Mouse (Mus musculus) forebrain, embryonic 16.5 days (tissue): ENCODE data around the gene Usp2. TPM values are rescaled to one million over a fixed set of nuclear protein-coding genes. Genes with fewer than 3 reads are reported as not detected.

Source experiments
- ATAC-seq: fragments of 200-750 bp; cut with Nextera tagmentation; 2 replicates; pipeline ENCODE4 v1.8.0; 2017; ENCODE audit warnings: mild to moderate bottlenecking, moderate library complexity
- H3K27ac ChIP-seq: fragments of 300-500 bp; sonication (generic); 2 replicates; pipeline ENCODE4 v1.5.1; 2014; ENCODE audit warnings: low read length, control low read depth
- H3K27me3 ChIP-seq: fragments of 300-500 bp; sonication (generic); replicated peaks from 2 replicates; pipeline ENCODE4 v1.6.1; 2014; ENCODE audit warnings: low read length; ENCODE audit not compliant: control insufficient read depth, insufficient read depth
- H3K36me3 ChIP-seq: fragments of 300-500 bp; sonication (generic); 2 replicates; pipeline ENCODE4 v1.6.1; 2014; ENCODE audit not compliant: control insufficient read depth, insufficient read depth
- H3K4me1 ChIP-seq: fragments of 300-500 bp; sonication (generic); replicated peaks from 2 replicates; pipeline ENCODE4 v1.6.1; 2014; ENCODE audit warnings: low read length; ENCODE audit not compliant: control insufficient read depth, insufficient read depth
- H3K4me2 ChIP-seq: fragments of 300-500 bp; sonication (generic); 2 replicates; pipeline ENCODE4 v1.6.1; 2014; ENCODE audit warnings: mild to moderate bottlenecking, low read length, control low read depth
- H3K4me3 ChIP-seq: fragments of 300-500 bp; sonication (generic); replicated peaks from 2 replicates; pipeline ENCODE4 v1.5.1; 2014; ENCODE audit warnings: mild to moderate bottlenecking, low read length, control low read depth
- H3K9ac ChIP-seq: fragments of 300-500 bp; sonication (generic); replicated peaks from 2 replicates; pipeline ENCODE4 v1.6.1; 2014; ENCODE audit warnings: low read depth, low read length, control low read depth
- H3K9me3 ChIP-seq: fragments of 300-500 bp; sonication (generic); 2 replicates; pipeline ENCODE4 v1.6.1; 2016; ENCODE audit warnings: low read length; ENCODE audit not compliant: control insufficient read depth
- WGBS: fragments of 180-500 bp; shearing (Covaris S2); extraction: QIAGEN DNeasy Blood & Tissue Kit; methylation state at CpG from one replicate; pipeline ENCODE4 v1.1.7; 2014; 5-methylcytosine and 5-hydroxymethylcytosine counted together
- polyA plus RNA-seq: library from polyadenylated mRNA; unstranded; fragments of >200 nt; fragmentation: Nextera tagmentation; extraction: Ambion mirVana; gene quantifications from 2 replicates; pipeline ENCODE4 v1.2.1, GENCODE M21; 2015

The Usp2 gene
- polyA plus RNA-seq, 1 experiment from 2014 or later, result 13.7 TPM

DNA sequence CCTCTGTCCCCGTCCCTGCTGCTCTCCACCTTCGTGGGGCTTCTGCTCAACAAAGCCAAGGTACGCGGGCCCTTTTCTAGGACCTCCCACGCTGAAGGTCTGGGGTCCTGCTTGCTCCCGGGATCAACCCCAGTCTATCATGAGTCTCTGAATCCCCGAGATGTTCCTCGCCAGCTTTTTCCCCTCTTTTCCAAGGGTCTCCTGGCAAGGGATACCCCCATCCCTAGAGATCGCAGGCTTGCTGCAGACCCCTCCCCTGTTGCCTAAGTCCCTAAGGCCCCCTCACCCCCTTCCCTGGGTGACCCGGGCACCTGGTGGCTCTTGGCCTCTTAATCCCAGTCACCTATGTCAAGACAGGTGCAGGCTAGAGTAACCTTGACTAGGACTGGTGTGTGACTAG lies 18.5 kb downstream of the Usp2 start:
- peak overlapping the region; percentile 64 for H3K4me3 ChIP-seq
- H3K27me3 ChIP-seq, result 0 out of 2 replicates have a peak, but pooled peaks cover 8% of the 10 kb centered on the region
- 4% methylated on average over 10 of the region's 10 CpGs for WGBS
- no peak for ATAC-seq
- H3K9ac ChIP-seq, result peak overlapping the region; percentile 66
- H3K27ac ChIP-seq, result no peak overlapping the region
- peak overlapping the region; percentile 100 for H3K4me2 ChIP-seq
- peaks cover 40% of the 10 kb centered on the region for H3K4me1 ChIP-seq
- H3K9me3 ChIP-seq, result no peaks in the 10 kb centered on the region
- no peaks in the 10 kb centered on the region for H3K36me3 ChIP-seq

- Histone ChIP-seq H3K36me3 (no peaks in the 10 kb centered on the region), H3K27ac (no peak overlapping the region), H3K4me1 (peaks cover 40% of the 10 kb centered on the region), H3K27me3 (0 out of 2 replicates have a peak, but pooled peaks cover 8% of the 10 kb centered on the region), H3K4me3 (no peak overlapping the region), H3K9ac (no peak overlapping the region), H3K9me3 (no peaks in the 10 kb centered on the region), H3K4me2 (no peak overlapping the region)
- 61% methylated on average over 15 of the region's 15 CpGs for WGBS
- ATAC-seq, result peak; percentile 10; the same call in 1 of the 2 replicates
Measured at GRCm38 (mm10) chr9:44085741-44086665, 19.2 kb downstream of the Usp2 start.

- 41% methylated on average over 10 of the region's 10 CpGs for WGBS
- Histone ChIP-seq H3K36me3 (no peaks in the 10 kb centered on the region), H3K27ac (no peak overlapping the region), H3K4me2 (no peak overlapping the region), H3K4me1 (peaks cover 36% of the 10 kb centered on the region), H3K9me3 (no peaks in the 10 kb centered on the region), H3K4me3 (no peak overlapping the region), H3K27me3 (0 out of 2 replicates have a peak, but pooled peaks cover 8% of the 10 kb centered on the region), H3K9ac (no peak overlapping the region)
- no peak for ATAC-seq
Measured at GRCm38 (mm10) chr9:44086960-44087359, 20.1 kb downstream of the Usp2 start.

DNA sequence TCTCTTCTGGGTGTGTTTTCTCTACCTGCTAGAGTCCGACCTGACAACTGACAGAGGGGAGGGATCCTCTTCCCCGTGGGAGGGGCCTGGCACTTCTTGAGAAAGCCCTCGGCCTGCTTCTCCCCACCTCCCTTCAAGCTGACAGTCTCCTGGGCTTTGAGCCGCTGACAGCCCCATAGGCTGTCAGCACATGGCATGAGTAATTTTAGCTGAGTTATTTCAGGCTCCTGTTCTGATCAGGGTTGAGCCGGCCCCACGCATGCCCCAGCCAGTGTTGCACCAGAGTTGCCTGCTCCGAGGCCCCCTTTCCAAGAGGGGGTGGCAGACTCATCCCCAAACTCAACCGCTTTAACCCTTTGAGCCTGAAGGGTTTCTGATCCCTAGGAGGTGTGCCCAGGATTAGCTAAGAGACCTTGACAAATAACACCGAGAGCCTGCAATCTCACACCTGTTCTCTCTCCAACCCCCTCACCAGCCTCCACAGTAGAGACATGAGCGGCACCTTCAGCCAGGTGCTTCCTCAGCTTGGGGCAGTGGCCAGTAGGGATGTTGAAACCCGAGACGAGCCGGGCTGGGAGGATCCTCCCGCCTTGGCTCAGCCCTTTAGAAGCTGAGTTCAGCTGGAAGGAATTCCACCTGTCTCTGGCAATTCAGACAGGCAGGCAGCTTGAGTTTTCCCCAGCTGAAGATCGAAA lies 21.1 kb downstream of the Usp2 start:
- 0 out of 2 replicates have a peak, but pooled peaks cover 8% of the 10 kb centered on the region for H3K27me3 ChIP-seq
- no peaks in the 10 kb centered on the region for H3K9me3 ChIP-seq
- peaks cover 36% of the 10 kb centered on the region for H3K4me1 ChIP-seq
- ATAC-seq, result no peak
- H3K4me2 ChIP-seq, result no peak overlapping the region
- WGBS, result 12% methylated on average over 15 of the region's 15 CpGs
- no peaks in the 10 kb centered on the region for H3K36me3 ChIP-seq
- no peak overlapping the region for H3K27ac ChIP-seq
- H3K4me3 ChIP-seq, result no peak overlapping the region
- H3K9ac ChIP-seq, result no peak overlapping the region

GRCm38 (mm10) chr9:44088877-44089608 lies 22.2 kb downstream of the Usp2 start:
- no peak for ATAC-seq
- no peak overlapping the region for H3K27ac ChIP-seq
- H3K27me3 ChIP-seq, result 0 out of 2 replicates have a peak, but pooled peaks cover 4% of the 10 kb centered on the region
- no peaks in the 10 kb centered on the region for H3K9me3 ChIP-seq
- no peaks in the 10 kb centered on the region for H3K36me3 ChIP-seq
- 65% methylated on average over 12 of the region's 12 CpGs for WGBS
- H3K4me2 ChIP-seq, result no peak overlapping the region
- peaks cover 31% of the 10 kb centered on the region for H3K4me1 ChIP-seq
- H3K9ac ChIP-seq, result no peak overlapping the region
- no peak overlapping the region for H3K4me3 ChIP-seq

- H3K9me3 ChIP-seq, result no peaks in the 10 kb centered on the region
Measured at GRCm38 (mm10) chr9:44093612-44094503, 27.0 kb downstream of the Usp2 start.

DNA sequence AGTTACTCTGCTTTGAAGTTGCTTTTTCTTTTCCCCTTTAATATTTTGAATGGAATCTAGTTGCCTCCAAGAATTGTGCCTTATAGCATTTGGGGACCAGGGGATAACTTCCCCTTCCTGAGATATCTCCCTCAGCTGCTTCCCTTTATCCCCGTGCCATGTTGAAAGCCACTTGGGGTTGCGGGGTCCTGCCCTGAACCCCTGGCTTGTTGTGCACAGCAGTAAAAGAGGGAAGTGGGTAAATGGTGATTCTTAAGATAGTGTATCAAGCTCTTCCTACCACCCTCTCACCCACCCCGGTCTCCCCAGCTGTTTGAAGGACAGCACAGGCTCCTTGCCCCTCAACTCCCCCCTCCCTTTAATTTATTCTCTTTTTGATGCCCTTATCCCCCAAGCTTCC lies 27.9 kb downstream of the Usp2 start:
- Histone ChIP-seq H3K9ac (no peak overlapping the region), H3K4me2 (no peak overlapping the region), H3K4me1 (peaks cover 12% of the 10 kb centered on the region), H3K27me3 (no peaks in the 10 kb centered on the region), H3K4me3 (no peak overlapping the region), H3K9me3 (no peaks in the 10 kb centered on the region), H3K27ac (no peak overlapping the region), H3K36me3 (no peaks in the 10 kb centered on the region)
- ATAC-seq, result no peak
- WGBS, result 92% methylated on average over 3 of the region's 3 CpGs

More at GRCm38 (mm10) chr9:44093612-44094503, 27.0 kb downstream of the Usp2 start:
- Histone ChIP-seq H3K27me3 (no peaks in the 10 kb centered on the region), H3K36me3 (no peaks in the 10 kb centered on the region), H3K4me2 (peak overlapping the region; percentile 44), H3K9ac (no peak overlapping the region), H3K27ac (no peak overlapping the region), H3K4me3 (no peak overlapping the region), H3K4me1 (peaks cover 12% of the 10 kb centered on the region)
- 28% methylated on average over 24 of the region's 24 CpGs for WGBS
- peak; percentile 45; the same call in 1 of the 2 replicates for ATAC-seq

GRCm38 (mm10) chr9:44095781-44096180 lies 29.0 kb downstream of the Usp2 start:
- Histone ChIP-seq H3K4me1 (peaks cover 12% of the 10 kb centered on the region), H3K27me3 (no peaks in the 10 kb centered on the region), H3K27ac (no peak overlapping the region), H3K9me3 (no peaks in the 10 kb centered on the region), H3K9ac (no peak overlapping the region), H3K4me2 (no peak overlapping the region), H3K4me3 (no peak overlapping the region), H3K36me3 (no peaks in the 10 kb centered on the region)
- ATAC-seq, result no peak
- 94% methylated on average over 9 of the region's 9 CpGs for WGBS
